Mouse (Mus musculus): ENCODE measurements around the gene Olfr992.
"Not testable (repeated sequence)": the region's sequence is repeated elsewhere in the genome, so short reads cannot be mapped to it uniquely, and the experiment has no call there.

Olfr992 gene

DNA sequence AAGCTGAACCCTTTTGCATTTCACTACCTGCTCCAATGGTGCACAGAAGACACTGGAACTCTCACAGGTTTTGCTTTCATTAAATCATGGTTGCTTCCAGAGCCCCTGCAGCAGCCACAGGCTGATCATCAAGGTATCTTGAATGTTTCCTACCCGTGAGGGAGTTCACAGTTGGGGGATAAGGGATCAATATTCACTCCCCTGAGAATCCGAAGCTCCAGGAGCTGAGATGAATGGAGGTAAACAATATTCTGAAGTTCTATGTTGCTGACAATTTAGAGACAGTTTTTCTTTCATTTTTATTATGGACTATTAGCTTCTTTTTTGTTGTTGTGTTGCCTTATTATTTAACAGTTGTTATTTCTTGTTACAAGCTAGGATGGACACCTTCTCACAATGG is at the start of gene Olfr992:
Gene Olfr992 (minus strand): TSS at position 101 of the 400 bp plus-strand sequence.
- DNase-seq (ENCODE audit: low read depth, low spot score): no peak

DNA sequence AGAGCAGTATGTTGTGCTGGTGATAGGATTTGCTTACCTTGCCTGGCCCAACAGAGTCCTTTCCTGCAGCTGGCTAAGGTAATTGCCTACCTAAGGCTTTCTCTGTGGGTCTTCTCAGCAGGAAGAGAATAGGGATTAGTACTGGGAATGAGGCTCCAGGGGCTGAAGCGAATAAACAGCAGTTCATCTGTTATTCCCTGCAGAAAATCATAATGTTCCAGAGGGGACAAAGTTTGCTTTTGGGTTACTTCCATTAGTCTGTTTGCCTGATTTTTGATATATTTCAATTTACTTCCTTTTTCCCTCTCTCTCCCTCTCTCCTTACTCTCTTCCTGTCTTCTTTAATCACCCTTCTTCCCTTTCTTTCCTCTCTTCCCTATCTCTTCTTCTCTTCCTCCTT is 34.3 kb upstream of the Olfr992 start, which contains the start of gene Olfr995:
Gene Olfr995 (minus strand): TSS at position 101 of the 400 bp plus-strand sequence.
- no peak for DNase-seq (ENCODE audit: low read depth, low spot score)

DNA sequence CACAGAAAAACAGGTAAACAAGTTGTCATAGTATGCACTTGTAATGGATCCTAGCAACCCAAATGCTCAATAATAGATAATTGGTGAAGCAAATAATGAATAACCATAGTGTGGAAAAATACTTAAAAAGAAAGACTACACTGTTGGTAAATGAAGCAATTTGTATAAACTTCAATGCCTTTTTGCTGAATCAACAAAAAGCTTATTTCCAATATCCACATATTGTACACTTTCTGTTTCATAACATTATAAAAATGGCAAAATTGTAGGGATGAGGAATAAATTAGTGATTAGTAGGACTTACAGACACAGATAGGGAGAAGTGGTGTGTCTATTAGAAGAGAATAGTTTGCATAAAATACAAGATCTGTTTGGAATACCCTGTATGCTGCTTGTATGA is 33.3 kb upstream of the Olfr992 start:
- no peak for DNase-seq (ENCODE audit: low read depth, low spot score)

DNA sequence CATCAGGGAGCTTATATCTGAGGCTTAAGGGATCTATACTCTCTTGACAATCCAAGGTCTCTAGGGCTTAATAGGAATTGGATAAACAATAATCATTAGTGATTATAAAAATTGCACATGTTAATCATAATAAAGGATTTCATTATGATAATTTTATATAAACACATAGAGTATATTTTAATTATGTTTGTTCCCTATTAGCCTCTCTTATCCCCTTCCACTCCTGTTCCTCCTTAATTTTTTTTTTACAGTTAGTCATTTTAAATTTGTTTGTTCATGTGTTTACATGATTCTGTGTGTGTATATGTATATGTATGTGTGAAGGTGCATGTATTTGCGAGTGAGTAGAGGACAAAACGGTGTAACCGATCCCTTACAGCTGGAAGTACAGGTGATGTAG is 27.1 kb upstream of the Olfr992 start, which contains the start of gene Olfr994:
Gene Olfr994 (minus strand): TSS at position 101 of the 400 bp plus-strand sequence.
- no peak for DNase-seq (ENCODE audit: low read depth, low spot score)

DNA sequence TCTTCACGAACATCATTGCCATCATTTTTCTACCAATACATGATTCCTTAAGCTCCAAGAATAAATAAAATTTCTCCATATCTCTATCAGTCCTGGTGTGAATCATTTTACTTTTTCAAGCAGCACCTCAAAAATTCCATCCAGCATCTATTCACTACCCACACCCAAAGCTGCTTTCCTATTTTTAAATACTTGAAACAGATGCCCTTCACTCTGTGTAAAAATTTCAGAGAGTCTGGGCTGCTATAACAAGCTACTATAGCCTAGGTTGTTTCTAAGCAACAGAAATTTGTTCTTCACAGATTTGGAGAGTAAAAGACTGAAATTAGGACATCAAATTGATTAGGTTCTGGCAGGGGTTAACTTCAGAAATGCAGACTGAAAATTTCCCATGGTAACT is 16.6 kb upstream of the Olfr992 start:
- DNase-seq (ENCODE audit: low read depth, low spot score): no peak

DNA sequence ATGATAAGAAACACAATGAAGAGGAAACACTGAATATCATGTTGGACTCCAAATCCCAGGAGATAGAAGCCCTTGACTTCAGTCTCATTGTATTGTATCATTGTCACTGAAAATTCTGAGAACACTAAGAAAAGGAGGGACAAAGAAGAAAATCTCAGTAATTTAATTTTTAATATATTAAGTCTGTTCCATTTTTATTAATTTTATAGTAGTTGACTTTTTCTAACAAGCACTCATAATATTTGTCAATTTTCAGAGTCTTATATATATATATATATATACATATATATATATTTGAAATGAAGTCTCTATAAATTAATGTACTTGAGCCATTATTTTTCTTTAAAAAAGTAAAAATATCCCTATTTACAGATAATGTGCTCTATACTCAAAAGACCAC is 5.5 kb upstream of the Olfr992 start, which contains the start of gene Olfr993:
Gene Olfr993 (minus strand): TSS at position 101 of the 400 bp plus-strand sequence.
- DNase-seq (ENCODE audit: low read depth, low spot score): no peak

DNA sequence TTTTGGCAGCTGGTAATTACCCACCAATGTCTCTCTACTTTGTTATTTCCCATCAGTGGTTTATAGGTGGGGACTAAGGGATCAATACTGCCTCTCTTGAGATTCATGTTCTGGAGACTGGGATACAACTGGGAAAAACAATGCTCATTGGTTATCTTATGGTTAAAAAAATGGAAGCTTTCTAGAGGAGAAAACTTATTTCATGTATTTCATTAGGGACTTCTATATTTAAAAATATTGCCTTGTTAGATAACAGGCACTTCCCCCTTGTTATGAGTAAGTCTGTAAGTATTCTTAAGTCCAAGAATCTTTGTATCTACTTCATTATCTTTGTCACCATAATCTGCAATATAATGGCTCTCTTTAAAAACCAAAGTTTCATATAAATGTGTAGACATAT is 46.1 kb downstream of the Olfr992 start, which contains the start of gene Olfr988:
Gene Olfr988 (minus strand): TSS at position 101 of the 400 bp plus-strand sequence.
- not testable (repeated sequence) for DNase-seq (ENCODE audit: low read depth, low spot score)

Measured in embryo, embryonic 11.5 days (tissue).